Mouse (Mus musculus): ENCODE data around the gene Sh3tc1.

DNA sequence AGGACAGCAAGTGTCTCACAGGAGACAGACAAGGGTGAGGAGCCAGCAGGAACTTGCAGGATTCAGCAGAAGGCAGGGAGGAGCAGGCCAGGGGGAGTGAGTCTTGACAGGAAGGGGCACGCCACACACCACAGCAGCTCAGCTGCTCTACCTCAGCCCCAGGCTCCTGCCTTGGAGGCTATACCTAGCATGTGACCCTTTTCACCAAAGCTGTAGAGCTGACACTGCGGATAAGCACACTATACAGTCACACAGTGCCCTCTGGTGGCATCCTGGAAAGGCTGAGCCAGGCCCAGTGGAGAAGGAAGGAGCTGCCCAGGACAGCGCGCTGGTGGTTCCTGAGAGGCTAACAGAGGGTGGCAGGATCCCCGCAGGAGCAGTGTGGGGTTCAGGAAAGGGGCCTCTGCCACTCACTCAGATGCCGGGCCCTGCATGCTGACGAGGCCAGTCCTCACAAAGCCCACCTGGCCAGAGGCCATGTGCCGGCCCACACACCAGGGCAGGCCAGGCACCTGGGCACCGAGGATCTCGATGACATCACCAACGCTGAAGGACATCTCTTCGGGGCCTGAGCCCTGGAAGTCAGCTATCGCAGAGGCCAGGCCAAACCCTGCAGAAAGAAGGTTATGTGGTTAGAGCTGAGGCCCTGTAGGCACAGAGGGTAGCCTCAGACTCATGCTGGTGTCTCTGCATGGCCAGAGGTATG, 26.0 kb downstream of the Sh3tc1 start:
- TF ChIP-seq CTCF (IDR thresholded peaks at IDR 0.05; ENCODE audit: low read depth) (peak; percentile 99), EP300 (IDR thresholded peaks at IDR 0.05; ENCODE audit: low read depth) (no peak)

Data from heart, postnatal 0 days (tissue).